Mouse (Mus musculus): ENCODE results near the gene Camta1. TPM values are rescaled to one million over a fixed set of nuclear protein-coding genes. Genes with fewer than 3 reads are reported as not detected.

Camta1 gene
- polyA plus RNA-seq, 1 experiment from 2014 or later = 81.8 TPM

DNA sequence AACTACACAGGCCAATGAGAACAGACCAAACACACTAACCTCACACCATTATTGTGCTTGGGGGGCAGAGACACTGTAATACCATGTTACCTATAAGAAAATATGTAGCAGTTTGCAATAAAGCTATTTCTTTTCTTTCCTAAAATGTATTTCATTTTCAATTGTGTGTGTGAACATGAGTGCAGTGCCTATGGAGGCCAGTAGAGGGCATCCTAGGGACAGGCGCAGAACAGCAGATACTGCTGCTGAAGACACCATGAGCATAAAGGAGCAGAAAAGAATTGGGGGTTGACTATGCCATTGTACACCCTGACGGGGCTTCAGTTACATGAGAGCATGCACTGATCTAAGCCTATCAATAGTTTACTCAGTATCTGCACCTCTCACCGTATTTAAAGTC, 380.7 kb downstream of the Camta1 start:
- WGBS = 89% methylated on average over 3 of the region's 3 CpGs
- H3K9me3 ChIP-seq (replicated peaks; ENCODE audit: control insufficient read depth, low read length) = no peaks in the 10 kb centered on the region
- no peak overlapping the region for H3K4me2 ChIP-seq (ENCODE audit: low read depth, low read length)
- H3K9ac ChIP-seq (ENCODE audit: low read length) = no peak overlapping the region
- H3K4me1 ChIP-seq (ENCODE audit: control insufficient read depth, insufficient read depth, low read length) = no peaks in the 10 kb centered on the region
- ATAC-seq (ENCODE audit: insufficient read depth, low FRiP score) = no peak
- no peak overlapping the region for H3K27ac ChIP-seq (ENCODE audit: low read length)
- H3K36me3 ChIP-seq (ENCODE audit: control insufficient read depth, insufficient read depth, low read length) = no peaks in the 10 kb centered on the region
- no peaks in the 10 kb centered on the region for H3K27me3 ChIP-seq (ENCODE audit: control insufficient read depth, insufficient read depth, low read length)
- no peak overlapping the region for H3K4me3 ChIP-seq (replicated peaks; ENCODE audit: low read length)

DNA sequence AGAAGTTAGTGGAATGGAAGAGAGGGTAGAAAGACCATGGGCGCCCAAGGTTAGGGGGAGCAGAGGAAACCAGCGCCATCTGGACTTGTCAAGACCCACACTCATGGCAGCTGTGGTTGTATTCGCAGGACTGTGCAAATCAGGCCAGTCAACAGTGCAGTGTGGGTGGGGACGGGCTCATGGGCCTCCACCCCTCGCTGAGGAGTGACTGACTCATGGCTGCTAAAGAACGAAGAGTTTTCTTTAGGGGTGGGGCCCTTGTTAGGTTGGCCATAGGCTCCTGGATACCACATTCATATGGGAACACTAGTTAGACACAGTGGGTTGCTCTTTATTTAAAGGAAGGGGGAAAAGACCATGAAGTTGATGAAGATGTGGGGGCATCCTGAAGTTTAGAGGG, 383.7 kb downstream of the Camta1 start:
- 60% methylated on average over 6 of the region's 6 CpGs for WGBS

GRCm38 (mm10) chr4:151474895-151475470, 386.7 kb downstream of the Camta1 start:
- Histone ChIP-seq H3K4me3 (replicated peaks; ENCODE audit: low read length) (no peak overlapping the region), H3K4me2 (ENCODE audit: low read depth, low read length) (no peak overlapping the region), H3K9me3 (replicated peaks; ENCODE audit: control insufficient read depth, low read length) (no peaks in the 10 kb centered on the region), H3K9ac (ENCODE audit: low read length) (no peak overlapping the region), H3K27ac (ENCODE audit: low read length) (no peak overlapping the region), H3K27me3 (ENCODE audit: control insufficient read depth, insufficient read depth, low read length) (no peaks in the 10 kb centered on the region), H3K4me1 (ENCODE audit: control insufficient read depth, insufficient read depth, low read length) (no peaks in the 10 kb centered on the region), H3K36me3 (ENCODE audit: control insufficient read depth, insufficient read depth, low read length) (no peaks in the 10 kb centered on the region)
- WGBS = 87% methylated on average over 16 of the region's 16 CpGs
- ATAC-seq (ENCODE audit: insufficient read depth, low FRiP score) = no peak

More for the DNA sequence above, 383.7 kb downstream of the Camta1 start:
- no peaks in the 10 kb centered on the region for H3K27me3 ChIP-seq (ENCODE audit: control insufficient read depth, insufficient read depth, low read length)
- no peaks in the 10 kb centered on the region for H3K4me1 ChIP-seq (ENCODE audit: control insufficient read depth, insufficient read depth, low read length)
- ATAC-seq (ENCODE audit: insufficient read depth, low FRiP score) = peak; percentile 47; the same call in 1 of the 2 replicates
- no peaks in the 10 kb centered on the region for H3K36me3 ChIP-seq (ENCODE audit: control insufficient read depth, insufficient read depth, low read length)
- no peak overlapping the region for H3K4me3 ChIP-seq (replicated peaks; ENCODE audit: low read length)
- H3K9me3 ChIP-seq (replicated peaks; ENCODE audit: control insufficient read depth, low read length) = no peaks in the 10 kb centered on the region
- no peak overlapping the region for H3K27ac ChIP-seq (ENCODE audit: low read length)
- H3K9ac ChIP-seq (ENCODE audit: low read length) = no peak overlapping the region
- no peak overlapping the region for H3K4me2 ChIP-seq (ENCODE audit: low read depth, low read length)

- H3K27ac ChIP-seq (ENCODE audit: low read length) = no peak overlapping the region
- ATAC-seq (ENCODE audit: insufficient read depth, low FRiP score) = no peak
- H3K4me1 ChIP-seq (ENCODE audit: control insufficient read depth, insufficient read depth, low read length) = 0 out of 2 replicates have a peak, but pooled peaks cover 3% of the 10 kb centered on the region
- WGBS = 73% methylated on average over 4 of the region's 4 CpGs
- no peak overlapping the region for H3K4me3 ChIP-seq (replicated peaks; ENCODE audit: low read length)
- H3K27me3 ChIP-seq (ENCODE audit: control insufficient read depth, insufficient read depth, low read length) = no peaks in the 10 kb centered on the region
- no peaks in the 10 kb centered on the region for H3K9me3 ChIP-seq (replicated peaks; ENCODE audit: control insufficient read depth, low read length)
- H3K36me3 ChIP-seq (ENCODE audit: control insufficient read depth, insufficient read depth, low read length) = no peaks in the 10 kb centered on the region
- no peak overlapping the region for H3K4me2 ChIP-seq (ENCODE audit: low read depth, low read length)
- no peak overlapping the region for H3K9ac ChIP-seq (ENCODE audit: low read length)
Observed at GRCm38 (mm10) chr4:151471886-151472285, 389.8 kb downstream of the Camta1 start.

GRCm38 (mm10) chr4:151468381-151468780, 393.3 kb downstream of the Camta1 start:
- H3K4me3 ChIP-seq (replicated peaks; ENCODE audit: low read length) = no peak overlapping the region

GRCm38 (mm10) chr4:151458686-151459085, 403.0 kb downstream of the Camta1 start:
- H3K4me1 ChIP-seq (ENCODE audit: control insufficient read depth, insufficient read depth, low read length) = no peaks in the 10 kb centered on the region
- H3K36me3 ChIP-seq (ENCODE audit: control insufficient read depth, insufficient read depth, low read length) = no peaks in the 10 kb centered on the region
- ATAC-seq (ENCODE audit: insufficient read depth, low FRiP score) = no peak
- no peaks in the 10 kb centered on the region for H3K9me3 ChIP-seq (replicated peaks; ENCODE audit: control insufficient read depth, low read length)
- WGBS = 73% methylated on average over 11 of the region's 11 CpGs
- no peak overlapping the region for H3K4me2 ChIP-seq (ENCODE audit: low read depth, low read length)
- no peak overlapping the region for H3K27ac ChIP-seq (ENCODE audit: low read length)
- no peak overlapping the region for H3K4me3 ChIP-seq (replicated peaks; ENCODE audit: low read length)
- no peak overlapping the region for H3K9ac ChIP-seq (ENCODE audit: low read length)
- H3K27me3 ChIP-seq (ENCODE audit: control insufficient read depth, insufficient read depth, low read length) = no peaks in the 10 kb centered on the region

More at GRCm38 (mm10) chr4:151468381-151468780, 393.3 kb downstream of the Camta1 start:
- ATAC-seq (ENCODE audit: insufficient read depth, low FRiP score) = no peak
- no peak overlapping the region for H3K27ac ChIP-seq (ENCODE audit: low read length)
- no peaks in the 10 kb centered on the region for H3K9me3 ChIP-seq (replicated peaks; ENCODE audit: control insufficient read depth, low read length)
- H3K36me3 ChIP-seq (ENCODE audit: control insufficient read depth, insufficient read depth, low read length) = no peaks in the 10 kb centered on the region
- H3K27me3 ChIP-seq (ENCODE audit: control insufficient read depth, insufficient read depth, low read length) = no peaks in the 10 kb centered on the region
- no peak overlapping the region for H3K9ac ChIP-seq (ENCODE audit: low read length)
- H3K4me1 ChIP-seq (ENCODE audit: control insufficient read depth, insufficient read depth, low read length) = 0 out of 2 replicates have a peak, but pooled peaks cover 3% of the 10 kb centered on the region
- WGBS = 81% methylated on average over 5 of the region's 5 CpGs
- H3K4me2 ChIP-seq (ENCODE audit: low read depth, low read length) = no peak overlapping the region

GRCm38 (mm10) chr4:151454611-151455010, 407.1 kb downstream of the Camta1 start:
- ATAC-seq (ENCODE audit: insufficient read depth, low FRiP score) = no peak
- no peak overlapping the region for H3K4me3 ChIP-seq (replicated peaks; ENCODE audit: low read length)
- H3K4me2 ChIP-seq (ENCODE audit: low read depth, low read length) = no peak overlapping the region
- H3K4me1 ChIP-seq (ENCODE audit: control insufficient read depth, insufficient read depth, low read length) = no peaks in the 10 kb centered on the region
- H3K36me3 ChIP-seq (ENCODE audit: control insufficient read depth, insufficient read depth, low read length) = no peaks in the 10 kb centered on the region
- no peaks in the 10 kb centered on the region for H3K27me3 ChIP-seq (ENCODE audit: control insufficient read depth, insufficient read depth, low read length)
- H3K9me3 ChIP-seq (replicated peaks; ENCODE audit: control insufficient read depth, low read length) = no peaks in the 10 kb centered on the region
- H3K9ac ChIP-seq (ENCODE audit: low read length) = no peak overlapping the region
- H3K27ac ChIP-seq (ENCODE audit: low read length) = no peak overlapping the region
- 81% methylated on average over 3 of the region's 3 CpGs for WGBS

- Histone ChIP-seq H3K27me3 (ENCODE audit: control insufficient read depth, insufficient read depth, low read length) (no peaks in the 10 kb centered on the region), H3K4me1 (ENCODE audit: control insufficient read depth, insufficient read depth, low read length) (no peaks in the 10 kb centered on the region), H3K9ac (ENCODE audit: low read length) (no peak overlapping the region), H3K4me2 (ENCODE audit: low read depth, low read length) (no peak overlapping the region), H3K9me3 (replicated peaks; ENCODE audit: control insufficient read depth, low read length) (no peaks in the 10 kb centered on the region), H3K36me3 (ENCODE audit: control insufficient read depth, insufficient read depth, low read length) (no peaks in the 10 kb centered on the region), H3K27ac (ENCODE audit: low read length) (no peak overlapping the region), H3K4me3 (replicated peaks; ENCODE audit: low read length) (no peak overlapping the region)
- ATAC-seq (ENCODE audit: insufficient read depth, low FRiP score) = no peak
- 70% methylated on average over 3 of the region's 3 CpGs for WGBS
Observed at GRCm38 (mm10) chr4:151454065-151454464, 407.6 kb downstream of the Camta1 start.

- 63% methylated on average over 6 of the region's 6 CpGs for WGBS
- H3K4me2 ChIP-seq (ENCODE audit: low read depth, low read length) = no peak overlapping the region
- no peaks in the 10 kb centered on the region for H3K4me1 ChIP-seq (ENCODE audit: control insufficient read depth, insufficient read depth, low read length)
- H3K9ac ChIP-seq (ENCODE audit: low read length) = no peak overlapping the region
- H3K36me3 ChIP-seq (ENCODE audit: control insufficient read depth, insufficient read depth, low read length) = no peaks in the 10 kb centered on the region
- ATAC-seq (ENCODE audit: insufficient read depth, low FRiP score) = no peak
- H3K4me3 ChIP-seq (replicated peaks; ENCODE audit: low read length) = no peak overlapping the region
- H3K9me3 ChIP-seq (replicated peaks; ENCODE audit: control insufficient read depth, low read length) = no peaks in the 10 kb centered on the region
- H3K27me3 ChIP-seq (ENCODE audit: control insufficient read depth, insufficient read depth, low read length) = no peaks in the 10 kb centered on the region
- H3K27ac ChIP-seq (ENCODE audit: low read length) = no peak overlapping the region
Observed at GRCm38 (mm10) chr4:151451885-151452284, 409.8 kb downstream of the Camta1 start.
